In the genomic region with DNA sequence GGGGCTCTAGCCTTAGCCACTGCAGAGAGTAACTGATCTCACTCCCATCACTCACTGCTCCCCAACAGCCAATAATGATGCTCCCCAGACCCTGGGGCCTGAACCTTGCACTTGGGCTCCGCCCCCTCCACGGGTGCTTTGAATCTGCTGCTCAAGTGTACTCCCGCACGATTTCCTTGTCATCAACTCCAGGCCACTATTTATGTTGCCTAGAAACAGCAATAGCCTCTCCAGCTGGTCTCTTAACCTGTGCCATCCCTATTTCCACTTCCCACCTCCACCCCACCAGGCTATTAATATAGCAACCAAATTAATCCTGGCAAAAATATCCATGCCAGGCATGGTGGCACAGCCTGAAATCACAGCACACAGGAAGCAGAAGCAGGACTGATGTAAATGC, we compare ENCODE assay signal across 14 mouse cellular contexts. TPM values are rescaled to one million over a fixed set of nuclear protein-coding genes. Genes with fewer than 3 reads are reported as not detected.
DNase-seq lines count a peak whose midpoint lies in the region; ATAC-seq and TF ChIP-seq lines count a peak whose summit lies in the region.
"Had no signal": no experiment of that assay in that cellular context is flagged by ENCODE, and none has a peak within 500 bp of the region (broad histone marks: within the 10 kb centered on the region; RNA-seq: fewer than 3 reads in every experiment).

No protein-coding gene starts in this region.

- no peak for ATAC-seq in forebrain, embryonic 12.5 days (ENCODE audit: low FRiP score)
- ATAC-seq in forebrain, embryonic 14.5 days = no peak
- peak; percentile 58 for ATAC-seq in intestine, embryonic 15.5 days
- no peak for ATAC-seq in intestine, postnatal 0 days
- no peak for ATAC-seq in activated CD4-positive, CD25-positive, alpha-beta regulatory T cell, adult 4 months

- H3K4me3 ChIP-seq in forebrain, embryonic 12.5 days (replicated peaks) = no peak overlapping the region
- no peak overlapping the region for H3K4me3 ChIP-seq in forebrain, embryonic 14.5 days (ENCODE audit: low read depth, low read length)
- no peak overlapping the region for H3K4me3 ChIP-seq in intestine, embryonic 15.5 days (replicated peaks)
- no peak overlapping the region for H3K4me3 ChIP-seq in intestine, postnatal 0 days (ENCODE audit: low read depth, low read length)
- H3K4me3 ChIP-seq in left cerebral cortex, adult 2 months = no peak overlapping the region
- H3K4me3 ChIP-seq: liver, embryonic 13.5 days had no signal

- peaks cover 11% of the 10 kb centered on the region; the same call in 1 of the 2 replicates for H3K4me1 ChIP-seq in forebrain, embryonic 12.5 days
- no peaks in the 10 kb centered on the region for H3K4me1 ChIP-seq in forebrain, embryonic 14.5 days (ENCODE audit: control insufficient read depth, insufficient read depth, low read length)
- peaks cover 8% of the 10 kb centered on the region; the same call in 1 of the 2 replicates for H3K4me1 ChIP-seq in intestine, embryonic 15.5 days (replicated peaks)
- H3K4me1 ChIP-seq in intestine, postnatal 0 days (replicated peaks; ENCODE audit: control insufficient read depth, insufficient read depth, low read length) = no peaks in the 10 kb centered on the region

- WGBS in forebrain, embryonic 12.5 days = 59% methylated on average over 4 of the region's 4 CpGs
- WGBS in forebrain, embryonic 14.5 days = 52% methylated on average over 4 of the region's 4 CpGs
- WGBS in intestine, embryonic 15.5 days = 35% methylated on average over 4 of the region's 4 CpGs
- 27% methylated on average over 4 of the region's 4 CpGs for WGBS in intestine, postnatal 0 days

- peak overlapping the region; percentile 36; the same call in 1 of the 2 replicates for H3K27ac ChIP-seq in forebrain, embryonic 12.5 days
- H3K27ac ChIP-seq in forebrain, embryonic 14.5 days (ENCODE audit: low read depth, low read length) = no peak overlapping the region
- H3K27ac ChIP-seq in intestine, embryonic 15.5 days = no peak overlapping the region
- no peak overlapping the region for H3K27ac ChIP-seq in intestine, postnatal 0 days (ENCODE audit: low read depth, low read length)
- no peak overlapping the region for H3K27ac ChIP-seq in left cerebral cortex, adult 2 months
- H3K27ac ChIP-seq: liver, embryonic 13.5 days had no signal

- peaks cover 47% of the 10 kb centered on the region for H3K36me3 ChIP-seq in forebrain, embryonic 12.5 days (replicated peaks)
- H3K36me3 ChIP-seq in forebrain, embryonic 14.5 days (ENCODE audit: control insufficient read depth, insufficient read depth, low read length) = peaks cover 46% of the 10 kb centered on the region
- H3K36me3 ChIP-seq in intestine, embryonic 15.5 days = peaks cover 34% of the 10 kb centered on the region
- H3K36me3 ChIP-seq in intestine, postnatal 0 days (ENCODE audit: control insufficient read depth, insufficient read depth) = peaks cover 40% of the 10 kb centered on the region

- H3K9ac ChIP-seq in forebrain, embryonic 12.5 days = no peak overlapping the region
- no peak overlapping the region for H3K9ac ChIP-seq in forebrain, embryonic 14.5 days (ENCODE audit: low read length)
- no peak overlapping the region for H3K9ac ChIP-seq in intestine, embryonic 15.5 days
- H3K9ac ChIP-seq in intestine, postnatal 0 days (ENCODE audit: low read depth, low read length) = no peak overlapping the region
- H3K9ac ChIP-seq: liver, embryonic 13.5 days had no signal

- no peak for TF ChIP-seq CTCF in intestine, postnatal 0 days (IDR thresholded peaks at IDR 0.05; ENCODE audit: low read depth)
- no peak for TF ChIP-seq CTCF in left cerebral cortex, adult 2 months (IDR thresholded peaks at IDR 0.05)

- H3K4me2 ChIP-seq in forebrain, embryonic 12.5 days = no peak overlapping the region
- H3K4me2 ChIP-seq in forebrain, embryonic 14.5 days (ENCODE audit: low read length) = no peak overlapping the region
- no peak overlapping the region for H3K4me2 ChIP-seq in intestine, embryonic 15.5 days (replicated peaks)
- H3K4me2 ChIP-seq in intestine, postnatal 0 days (replicated peaks; ENCODE audit: low read depth) = no peak overlapping the region
- H3K4me2 ChIP-seq: liver, embryonic 13.5 days had no signal

- no peak for DNase-seq in forebrain, embryonic 14.5 days (ENCODE audit: low spot score)
- peak; percentile 8 for DNase-seq in retina, postnatal 1 day
- no peak for DNase-seq in retina, embryonic 14.5 days (ENCODE audit: low spot score)
- no peak for DNase-seq in left cerebral cortex, adult 2 months (ENCODE audit: extremely low spot score in 1 of 2, low spot score in 2 of 2)
- DNase-seq: gastrocnemius, postnatal 25 days; liver, embryonic 13.5 days; thymus, adult 2 months had no signal

- no peaks in the 10 kb centered on the region for H3K9me3 ChIP-seq in forebrain, embryonic 12.5 days
- H3K9me3 ChIP-seq in forebrain, embryonic 14.5 days (replicated peaks; ENCODE audit: control insufficient read depth, low read length) = no peaks in the 10 kb centered on the region
- H3K9me3 ChIP-seq in intestine, embryonic 15.5 days = no peaks in the 10 kb centered on the region
- H3K9me3 ChIP-seq in intestine, postnatal 0 days (ENCODE audit: control insufficient read depth) = no peaks in the 10 kb centered on the region
- H3K9me3 ChIP-seq: liver, embryonic 13.5 days had no signal

- intact Hi-C loops in left cerebral cortex, adult 2 months (cut with DNase I) = no loop called here

- no peaks in the 10 kb centered on the region for H3K27me3 ChIP-seq in forebrain, embryonic 12.5 days
- H3K27me3 ChIP-seq in forebrain, embryonic 14.5 days (replicated peaks; ENCODE audit: control insufficient read depth, insufficient read depth, low read length) = no peaks in the 10 kb centered on the region
- H3K27me3 ChIP-seq in intestine, embryonic 15.5 days (replicated peaks) = no peaks in the 10 kb centered on the region
- H3K27me3 ChIP-seq in intestine, postnatal 0 days (replicated peaks; ENCODE audit: control insufficient read depth, insufficient read depth, low read length) = no peaks in the 10 kb centered on the region
- H3K27me3 ChIP-seq: liver, embryonic 13.5 days had no signal

RNA-seq across cellular contexts. Expression of gene Spag4, which starts 14.7 kb away (rescaled TPM):
- 5.3 and 7.7 TPM in 2 replicates for polyA plus RNA-seq in forebrain, embryonic 12.5 days (2016; fragmentation: Nextera tagmentation; extraction: Ambion mirVana)
- polyA plus RNA-seq in forebrain, embryonic 14.5 days (2014; fragmentation: Nextera tagmentation; extraction: Ambion mirVana) = 4.6 and 5.1 TPM in 2 replicates
- 2.8 and 2.9 TPM in 2 replicates for polyA plus RNA-seq in intestine, embryonic 15.5 days (2015; fragmentation: Nextera tagmentation; extraction: Ambion mirVana)
- polyA plus RNA-seq in intestine, postnatal 0 days (2015; fragmentation: Nextera tagmentation; extraction: Ambion mirVana) = 0.21 and 0.69 TPM in 2 replicates
- polyA plus RNA-seq in activated CD4-positive, CD25-positive, alpha-beta regulatory T cell, adult 4 months (2017; shearing (Covaris generic)) = not detected
- total RNA-seq in left cerebral cortex, adult 2 months (2021) = 1 to 10 TPM; 3.8 to 4.1 TPM

RNA-seq across cellular contexts. Expression of gene Fer1l4, which starts 26.9 kb away (rescaled TPM):
- polyA plus RNA-seq in forebrain, embryonic 12.5 days (2016; fragmentation: Nextera tagmentation; extraction: Ambion mirVana) = not detected in 2 replicates
- polyA plus RNA-seq in forebrain, embryonic 14.5 days (2014; fragmentation: Nextera tagmentation; extraction: Ambion mirVana) = not detected in 2 replicates
- 0.03 and 0.08 TPM in 2 replicates for polyA plus RNA-seq in intestine, embryonic 15.5 days (2015; fragmentation: Nextera tagmentation; extraction: Ambion mirVana)
- polyA plus RNA-seq in intestine, postnatal 0 days (2015; fragmentation: Nextera tagmentation; extraction: Ambion mirVana) = 0.10 and 0.18 TPM in 2 replicates
- polyA plus RNA-seq in activated CD4-positive, CD25-positive, alpha-beta regulatory T cell, adult 4 months (2017; shearing (Covaris generic)) = not detected
- not detected for total RNA-seq in left cerebral cortex, adult 2 months (2021)
- total RNA-seq: common myeloid progenitor, adult 5-6 weeks; gastrocnemius, postnatal 25 days; megakaryocyte-erythroid progenitor cell, adult 5-6 weeks had no signal
- polyA plus RNA-seq: C2C12; liver, embryonic 13.5 days had no signal

RNA-seq across cellular contexts. Expression of gene Cpne1, which starts 32.1 kb away (rescaled TPM):
- 56.4 and 56.6 TPM in 2 replicates for polyA plus RNA-seq in forebrain, embryonic 12.5 days (2016; fragmentation: Nextera tagmentation; extraction: Ambion mirVana)
- polyA plus RNA-seq in forebrain, embryonic 14.5 days (2014; fragmentation: Nextera tagmentation; extraction: Ambion mirVana) = 18.5 and 24.9 TPM in 2 replicates
- polyA plus RNA-seq in intestine, embryonic 15.5 days (2015; fragmentation: Nextera tagmentation; extraction: Ambion mirVana) = 48.0 and 48.9 TPM in 2 replicates
- 17.3 and 19.0 TPM in 2 replicates for polyA plus RNA-seq in intestine, postnatal 0 days (2015; fragmentation: Nextera tagmentation; extraction: Ambion mirVana)
- polyA plus RNA-seq in activated CD4-positive, CD25-positive, alpha-beta regulatory T cell, adult 4 months (2017; shearing (Covaris generic)) = 10 to 100 TPM; 46.1 to 54.1 TPM
- total RNA-seq in left cerebral cortex, adult 2 months (2021) = 10 to 100 TPM; 26.3 to 33.0 TPM

RNA-seq across cellular contexts. Expression of gene Rbm12, which starts 32.1 kb away (rescaled TPM):
- polyA plus RNA-seq in forebrain, embryonic 12.5 days (2016; fragmentation: Nextera tagmentation; extraction: Ambion mirVana) = 53.0 and 58.0 TPM in 2 replicates
- polyA plus RNA-seq in forebrain, embryonic 14.5 days (2014; fragmentation: Nextera tagmentation; extraction: Ambion mirVana) = 30.1 and 33.4 TPM in 2 replicates
- polyA plus RNA-seq in intestine, embryonic 15.5 days (2015; fragmentation: Nextera tagmentation; extraction: Ambion mirVana) = 17.8 and 25.8 TPM in 2 replicates
- polyA plus RNA-seq in intestine, postnatal 0 days (2015; fragmentation: Nextera tagmentation; extraction: Ambion mirVana) = 8.6 and 9.3 TPM in 2 replicates
- polyA plus RNA-seq in activated CD4-positive, CD25-positive, alpha-beta regulatory T cell, adult 4 months (2017; shearing (Covaris generic)) = 10 to 100 TPM; 16.2 to 18.7 TPM
- 10 to 100 TPM; 27.7 to 36.0 TPM for total RNA-seq in left cerebral cortex, adult 2 months (2021)

RNA-seq across cellular contexts. Expression of gene Gm28036, which starts 47.2 kb away (rescaled TPM):
- 20.4 and 31.9 TPM in 2 replicates for polyA plus RNA-seq in forebrain, embryonic 12.5 days (2016; fragmentation: Nextera tagmentation; extraction: Ambion mirVana)
- 10.5 and 16.2 TPM in 2 replicates for polyA plus RNA-seq in forebrain, embryonic 14.5 days (2014; fragmentation: Nextera tagmentation; extraction: Ambion mirVana)
- 11.8 and 15.7 TPM in 2 replicates for polyA plus RNA-seq in intestine, embryonic 15.5 days (2015; fragmentation: Nextera tagmentation; extraction: Ambion mirVana)
- 1.5 TPM in 2 replicates for polyA plus RNA-seq in intestine, postnatal 0 days (2015; fragmentation: Nextera tagmentation; extraction: Ambion mirVana)
- 1 to 10 TPM; 6.0 to 8.8 TPM for polyA plus RNA-seq in activated CD4-positive, CD25-positive, alpha-beta regulatory T cell, adult 4 months (2017; shearing (Covaris generic))
- total RNA-seq in left cerebral cortex, adult 2 months (2021) = 10 to 100 TPM; 17.5 to 17.7 TPM
